ENCODE assay signal across 27 mouse cellular contexts in genomic region chrX:20412221-20412620, GRCm38 (mm10). TPM values are rescaled to one million over a fixed set of nuclear protein-coding genes. Genes with fewer than 3 reads are reported as not detected.
DNase-seq lines count a peak whose midpoint lies in the region; ATAC-seq lines count a peak whose summit lies in the region.
"Had no signal": no experiment of that assay in that cellular context is flagged by ENCODE, and none has a peak within 500 bp of the region (broad histone marks: within the 10 kb centered on the region; RNA-seq: fewer than 3 reads in every experiment).

No protein-coding gene starts in this region.

- no peak overlapping the region for H3K4me3 ChIP-seq in heart, embryonic 12.5 days
- H3K4me3 ChIP-seq in liver, embryonic 15.5 days (replicated peaks), result no peak overlapping the region
- no peak overlapping the region for H3K4me3 ChIP-seq in forebrain, embryonic 14.5 days (ENCODE audit: low read depth, low read length)
- no peak overlapping the region for H3K4me3 ChIP-seq in hindbrain, embryonic 10.5 days
- H3K4me3 ChIP-seq: embryonic facial prominence, embryonic 15.5 days; left cerebral cortex, adult 2 months; lung, embryonic 15.5 days; midbrain, embryonic 10.5 days; myocyte; neural tube, embryonic 13.5 days had no signal

- no peak overlapping the region for H3K27ac ChIP-seq in heart, embryonic 12.5 days (ENCODE audit: poor library complexity, severe bottlenecking)
- H3K27ac ChIP-seq in liver, embryonic 15.5 days (replicated peaks), result no peak overlapping the region
- no peak overlapping the region for H3K27ac ChIP-seq in forebrain, embryonic 14.5 days (ENCODE audit: low read depth, low read length)
- H3K27ac ChIP-seq in hindbrain, embryonic 10.5 days, result no peak overlapping the region
- H3K27ac ChIP-seq: embryonic facial prominence, embryonic 15.5 days; hindbrain, postnatal 0 days; kidney, postnatal 0 days; left cerebral cortex, adult 2 months; lung, embryonic 15.5 days; macrophage; midbrain, embryonic 10.5 days; neural tube, embryonic 13.5 days had no signal

- no peak overlapping the region for H3K4me2 ChIP-seq in heart, embryonic 12.5 days
- no peak overlapping the region for H3K4me2 ChIP-seq in liver, embryonic 15.5 days
- no peak overlapping the region for H3K4me2 ChIP-seq in forebrain, embryonic 14.5 days (ENCODE audit: low read length)
- H3K4me2 ChIP-seq: embryonic facial prominence, embryonic 15.5 days; heart, embryonic 11.5 days; lung, embryonic 15.5 days; neural tube, embryonic 13.5 days had no signal

- 0 out of 2 replicates have a peak, but pooled peaks have one; percentile 29 for ATAC-seq in heart, embryonic 12.5 days (ENCODE audit: insufficient number of reproducible peaks, low FRiP score)
- ATAC-seq in liver, embryonic 15.5 days (ENCODE audit: insufficient read depth), result peak; percentile 84
- ATAC-seq in activated CD4-positive, CD25-positive, alpha-beta regulatory T cell, adult 4 months, result no peak
- no peak for ATAC-seq in forebrain, embryonic 14.5 days
- ATAC-seq: CD4-positive, CD25-positive, alpha-beta regulatory T cell, adult 4 months; forebrain, embryonic 16.5 days; hindbrain, postnatal 0 days; midbrain, embryonic 16.5 days had no signal

- DNase-seq in heart, adult 9 months (ENCODE audit: low spot score in 2 of 2), result no peak
- DNase-seq in c-Kit-positive CD71-positive TER-119-positive erythroid progenitor cells, embryonic 14.5 days (ENCODE audit: low spot score), result peak; percentile 29
- DNase-seq in forebrain, embryonic 14.5 days (ENCODE audit: low spot score), result no peak
- DNase-seq in hindbrain, embryonic 10.5 days (ENCODE audit: low spot score), result no peak
- DNase-seq: cerebellum, adult 8-10 months; cerebellum, postnatal 36 days; gastrocnemius, postnatal 10 days; heart, postnatal 10 days; kidney, adult 11 months; layer of hippocampus, adult 9-11 months; thymus, postnatal 36 days had no signal

- H3K9ac ChIP-seq in heart, embryonic 12.5 days, result no peak overlapping the region
- no peak overlapping the region for H3K9ac ChIP-seq in liver, embryonic 15.5 days
- H3K9ac ChIP-seq in forebrain, embryonic 14.5 days (ENCODE audit: low read length), result no peak overlapping the region
- H3K9ac ChIP-seq: embryonic facial prominence, embryonic 15.5 days; lung, embryonic 15.5 days; neural tube, embryonic 13.5 days had no signal

- no peaks in the 10 kb centered on the region for H3K27me3 ChIP-seq in heart, embryonic 12.5 days (replicated peaks)
- no peaks in the 10 kb centered on the region for H3K27me3 ChIP-seq in liver, embryonic 15.5 days
- no peaks in the 10 kb centered on the region for H3K27me3 ChIP-seq in forebrain, embryonic 14.5 days (replicated peaks; ENCODE audit: control insufficient read depth, insufficient read depth, low read length)
- H3K27me3 ChIP-seq in hindbrain, embryonic 10.5 days (ENCODE audit: insufficient read depth, poor library complexity, severe bottlenecking), result no peaks in the 10 kb centered on the region
- H3K27me3 ChIP-seq: embryonic facial prominence, embryonic 15.5 days; lung, embryonic 15.5 days; neural tube, embryonic 13.5 days had no signal

- no peaks in the 10 kb centered on the region for H3K9me3 ChIP-seq in heart, embryonic 12.5 days (replicated peaks)
- H3K9me3 ChIP-seq in liver, embryonic 15.5 days (replicated peaks), result no peaks in the 10 kb centered on the region
- no peaks in the 10 kb centered on the region for H3K9me3 ChIP-seq in forebrain, embryonic 14.5 days (replicated peaks; ENCODE audit: control insufficient read depth, low read length)
- H3K9me3 ChIP-seq in hindbrain, embryonic 10.5 days, result no peaks in the 10 kb centered on the region
- H3K9me3 ChIP-seq: embryonic facial prominence, embryonic 15.5 days; lung, embryonic 15.5 days; midbrain, embryonic 10.5 days; neural tube, embryonic 13.5 days had no signal

- WGBS in heart, embryonic 12.5 days, result 67% methylated on average over 3 of the region's 3 CpGs
- WGBS in liver, embryonic 15.5 days (ENCODE audit: insufficient replicate concordance), result 54% methylated on average over 3 of the region's 3 CpGs
- 84% methylated on average over 3 of the region's 3 CpGs for WGBS in forebrain, embryonic 14.5 days
- 84% methylated on average over 3 of the region's 3 CpGs for WGBS in hindbrain, embryonic 10.5 days

- no peaks in the 10 kb centered on the region for H3K36me3 ChIP-seq in heart, embryonic 12.5 days
- no peaks in the 10 kb centered on the region for H3K36me3 ChIP-seq in liver, embryonic 15.5 days (replicated peaks)
- no peaks in the 10 kb centered on the region for H3K36me3 ChIP-seq in forebrain, embryonic 14.5 days (ENCODE audit: control insufficient read depth, insufficient read depth, low read length)
- no peaks in the 10 kb centered on the region for H3K36me3 ChIP-seq in hindbrain, embryonic 10.5 days
- H3K36me3 ChIP-seq: embryonic facial prominence, embryonic 15.5 days; lung, embryonic 15.5 days; midbrain, embryonic 10.5 days; neural tube, embryonic 13.5 days had no signal

- no peaks in the 10 kb centered on the region for H3K4me1 ChIP-seq in heart, embryonic 12.5 days (replicated peaks)
- H3K4me1 ChIP-seq in liver, embryonic 15.5 days (replicated peaks), result peaks cover 9% of the 10 kb centered on the region; the same call in 1 of the 2 replicates
- H3K4me1 ChIP-seq in forebrain, embryonic 14.5 days (ENCODE audit: control insufficient read depth, insufficient read depth, low read length), result no peaks in the 10 kb centered on the region
- no peaks in the 10 kb centered on the region for H3K4me1 ChIP-seq in hindbrain, embryonic 10.5 days (replicated peaks)
- H3K4me1 ChIP-seq: embryonic facial prominence, embryonic 15.5 days; lung, embryonic 15.5 days; midbrain, embryonic 10.5 days; neural tube, embryonic 13.5 days had no signal

RNA-seq across cellular contexts. Expression of gene Jade3, which starts 13.3 kb away (rescaled TPM):
- polyA plus RNA-seq in heart, embryonic 12.5 days (2016; fragmentation: Nextera tagmentation; extraction: Ambion mirVana), result 7.1 and 7.4 TPM in 2 replicates
- 5.8 and 6.0 TPM in 2 replicates for polyA plus RNA-seq in liver, embryonic 15.5 days (2015; fragmentation: Nextera tagmentation; extraction: Ambion mirVana)
- polyA plus RNA-seq in activated CD4-positive, CD25-positive, alpha-beta regulatory T cell, adult 4 months (2017; shearing (Covaris generic)), result 1 to 10 TPM in 1 of 2 experiments, under 1 TPM in 1; 0.97 to 1.9 TPM
- 6.6 and 7.3 TPM in 2 replicates for polyA plus RNA-seq in forebrain, embryonic 14.5 days (2014; fragmentation: Nextera tagmentation; extraction: Ambion mirVana)
- 7.8 and 10.1 TPM in 2 replicates for polyA plus RNA-seq in hindbrain, embryonic 10.5 days (2016; fragmentation: Nextera tagmentation; extraction: Ambion mirVana)

RNA-seq across cellular contexts. Expression of gene Rp2, which starts 47.9 kb away (rescaled TPM):
- 16.0 and 16.9 TPM in 2 replicates for polyA plus RNA-seq in heart, embryonic 12.5 days (2016; fragmentation: Nextera tagmentation; extraction: Ambion mirVana)
- polyA plus RNA-seq in liver, embryonic 15.5 days (2015; fragmentation: Nextera tagmentation; extraction: Ambion mirVana), result 10.1 and 10.8 TPM in 2 replicates
- 10 to 100 TPM; 11.0 to 12.5 TPM for polyA plus RNA-seq in activated CD4-positive, CD25-positive, alpha-beta regulatory T cell, adult 4 months (2017; shearing (Covaris generic))
- polyA plus RNA-seq in forebrain, embryonic 14.5 days (2014; fragmentation: Nextera tagmentation; extraction: Ambion mirVana), result 13.4 and 17.8 TPM in 2 replicates
- 14.6 and 19.0 TPM in 2 replicates for polyA plus RNA-seq in hindbrain, embryonic 10.5 days (2016; fragmentation: Nextera tagmentation; extraction: Ambion mirVana)

Comparison
In these comparisons a context has a peak if more than half of its experiments do, and no peak if none do; other contexts are left out.
1. ATAC-seq: peak in heart, embryonic 12.5 days (single experiment) and liver, embryonic 15.5 days (single experiment); none in activated CD4-positive, CD25-positive, alpha-beta regulatory T cell, adult 4 months (single experiment) and forebrain, embryonic 14.5 days (single experiment).